Mouse (Mus musculus): ENCODE data around the gene Fat4. TPM values are rescaled to one million over a fixed set of nuclear protein-coding genes. Genes with fewer than 3 reads are reported as not detected.

Gene Fat4
- polyA plus RNA-seq, 1 experiment from 2014 or later = 7.6 TPM

GRCm38 (mm10) chr3:38945157-38945556 lies 58.4 kb downstream of the Fat4 start:
- Histone ChIP-seq H3K27ac (no peak overlapping the region), H3K27me3 (ENCODE audit: poor library complexity, severe bottlenecking) (no peaks in the 10 kb centered on the region), H3K36me3 (replicated peaks) (peaks cover 71% of the 10 kb centered on the region), H3K4me3 (no peak overlapping the region), H3K4me1 (peaks cover 15% of the 10 kb centered on the region), H3K9me3 (no peaks in the 10 kb centered on the region)
- DNase-seq (ENCODE audit: extremely low spot score, low spot score) = no peak
- WGBS = 93% methylated on average over 1 of the region's 1 CpGs

GRCm38 (mm10) chr3:38947706-38948105 lies 61.0 kb downstream of the Fat4 start:
- Histone ChIP-seq H3K36me3 (replicated peaks) (peaks cover 76% of the 10 kb centered on the region), H3K27me3 (ENCODE audit: poor library complexity, severe bottlenecking) (no peaks in the 10 kb centered on the region), H3K4me1 (peaks cover 11% of the 10 kb centered on the region), H3K27ac (no peak overlapping the region), H3K4me3 (no peak overlapping the region), H3K9me3 (no peaks in the 10 kb centered on the region)
- no peak for DNase-seq (ENCODE audit: extremely low spot score, low spot score)
- WGBS = 91% methylated on average over 7 of the region's 7 CpGs

GRCm38 (mm10) chr3:38952602-38953001 lies 65.9 kb downstream of the Fat4 start:
- Histone ChIP-seq H3K9me3 (no peaks in the 10 kb centered on the region), H3K27me3 (ENCODE audit: poor library complexity, severe bottlenecking) (no peaks in the 10 kb centered on the region), H3K4me1 (no peaks in the 10 kb centered on the region), H3K4me3 (no peak overlapping the region), H3K27ac (no peak overlapping the region), H3K36me3 (replicated peaks) (peaks cover 84% of the 10 kb centered on the region)
- 84% methylated on average over 3 of the region's 3 CpGs for WGBS
- no peak for DNase-seq (ENCODE audit: extremely low spot score, low spot score)

GRCm38 (mm10) chr3:38954196-38954595 lies 67.5 kb downstream of the Fat4 start:
- Histone ChIP-seq H3K27ac (no peak overlapping the region), H3K36me3 (replicated peaks) (peaks cover 89% of the 10 kb centered on the region), H3K4me3 (no peak overlapping the region), H3K9me3 (no peaks in the 10 kb centered on the region), H3K27me3 (ENCODE audit: poor library complexity, severe bottlenecking) (no peaks in the 10 kb centered on the region), H3K4me1 (no peaks in the 10 kb centered on the region)
- 73% methylated on average over 3 of the region's 3 CpGs for WGBS
- DNase-seq (ENCODE audit: extremely low spot score, low spot score) = no peak

GRCm38 (mm10) chr3:38956012-38956648 lies 69.4 kb downstream of the Fat4 start:
- H3K9me3 ChIP-seq = no peaks in the 10 kb centered on the region
- no peaks in the 10 kb centered on the region for H3K27me3 ChIP-seq (ENCODE audit: poor library complexity, severe bottlenecking)
- no peak overlapping the region for H3K4me3 ChIP-seq
- H3K27ac ChIP-seq = no peak overlapping the region
- peaks cover 86% of the 10 kb centered on the region for H3K36me3 ChIP-seq (replicated peaks)
- WGBS = 88% methylated on average over 9 of the region's 9 CpGs
- no peak for DNase-seq (ENCODE audit: extremely low spot score, low spot score)
- H3K4me1 ChIP-seq = no peaks in the 10 kb centered on the region

- Histone ChIP-seq H3K4me3 (no peak overlapping the region), H3K4me1 (no peaks in the 10 kb centered on the region), H3K9me3 (no peaks in the 10 kb centered on the region), H3K27ac (no peak overlapping the region), H3K36me3 (replicated peaks) (peaks cover 88% of the 10 kb centered on the region), H3K27me3 (ENCODE audit: poor library complexity, severe bottlenecking) (no peaks in the 10 kb centered on the region)
- DNase-seq (ENCODE audit: extremely low spot score, low spot score) = no peak
- WGBS = 94% methylated on average over 11 of the region's 11 CpGs
Measured at GRCm38 (mm10) chr3:38957186-38957585, 70.4 kb downstream of the Fat4 start.

GRCm38 (mm10) chr3:38962328-38962727 lies 75.6 kb downstream of the Fat4 start:
- DNase-seq (ENCODE audit: extremely low spot score, low spot score) = no peak
- Histone ChIP-seq H3K4me1 (no peaks in the 10 kb centered on the region), H3K4me3 (no peak overlapping the region), H3K36me3 (replicated peaks) (peaks cover 62% of the 10 kb centered on the region), H3K27ac (no peak overlapping the region), H3K27me3 (ENCODE audit: poor library complexity, severe bottlenecking) (no peaks in the 10 kb centered on the region), H3K9me3 (no peaks in the 10 kb centered on the region)
- 86% methylated on average over 6 of the region's 6 CpGs for WGBS

- Histone ChIP-seq H3K4me1 (no peaks in the 10 kb centered on the region), H3K9me3 (no peaks in the 10 kb centered on the region), H3K27me3 (ENCODE audit: poor library complexity, severe bottlenecking) (no peaks in the 10 kb centered on the region), H3K27ac (no peak overlapping the region), H3K4me3 (no peak overlapping the region), H3K36me3 (replicated peaks) (peaks cover 50% of the 10 kb centered on the region)
- no peak for DNase-seq (ENCODE audit: extremely low spot score, low spot score)
Measured at GRCm38 (mm10) chr3:38967480-38967879, 80.7 kb downstream of the Fat4 start.

GRCm38 (mm10) chr3:38986379-38986778 lies 99.6 kb downstream of the Fat4 start:
- H3K4me1 ChIP-seq = no peaks in the 10 kb centered on the region
- no peak overlapping the region for H3K27ac ChIP-seq
- H3K36me3 ChIP-seq (replicated peaks) = peaks cover 75% of the 10 kb centered on the region
- H3K4me3 ChIP-seq = no peak overlapping the region
- no peaks in the 10 kb centered on the region for H3K9me3 ChIP-seq
- no peak for DNase-seq (ENCODE audit: extremely low spot score, low spot score)
- H3K27me3 ChIP-seq (ENCODE audit: poor library complexity, severe bottlenecking) = no peaks in the 10 kb centered on the region

GRCm38 (mm10) chr3:38989181-38989580 lies 102.4 kb downstream of the Fat4 start:
- Histone ChIP-seq H3K36me3 (replicated peaks) (peaks cover 66% of the 10 kb centered on the region), H3K9me3 (no peaks in the 10 kb centered on the region)

GRCm38 (mm10) chr3:39000011-39000410 lies 113.3 kb downstream of the Fat4 start:
- Histone ChIP-seq H3K4me1 (no peaks in the 10 kb centered on the region), H3K27me3 (ENCODE audit: poor library complexity, severe bottlenecking) (no peaks in the 10 kb centered on the region), H3K9me3 (no peaks in the 10 kb centered on the region), H3K4me3 (no peak overlapping the region), H3K27ac (no peak overlapping the region), H3K36me3 (replicated peaks) (peaks cover 86% of the 10 kb centered on the region)
- no peak for DNase-seq (ENCODE audit: extremely low spot score, low spot score)
- 85% methylated on average over 3 of the region's 3 CpGs for WGBS

More at GRCm38 (mm10) chr3:38989181-38989580, 102.4 kb downstream of the Fat4 start:
- 88% methylated on average over 3 of the region's 3 CpGs for WGBS
- Histone ChIP-seq H3K27ac (no peak overlapping the region), H3K4me1 (no peaks in the 10 kb centered on the region), H3K4me3 (no peak overlapping the region), H3K27me3 (ENCODE audit: poor library complexity, severe bottlenecking) (no peaks in the 10 kb centered on the region)
- no peak for DNase-seq (ENCODE audit: extremely low spot score, low spot score)

GRCm38 (mm10) chr3:39010544-39010943 lies 123.8 kb downstream of the Fat4 start:
- 80% methylated on average over 7 of the region's 7 CpGs for WGBS
- DNase-seq (ENCODE audit: extremely low spot score, low spot score) = no peak
- Histone ChIP-seq H3K36me3 (replicated peaks) (peaks cover 67% of the 10 kb centered on the region), H3K9me3 (0 out of 2 replicates have a peak, but pooled peaks cover 4% of the 10 kb centered on the region), H3K4me1 (no peaks in the 10 kb centered on the region; the same call in 1 of the 2 replicates), H3K27me3 (ENCODE audit: poor library complexity, severe bottlenecking) (no peaks in the 10 kb centered on the region), H3K4me3 (no peak overlapping the region), H3K27ac (no peak overlapping the region)

- Histone ChIP-seq H3K4me3 (no peak overlapping the region), H3K27ac (no peak overlapping the region), H3K36me3 (replicated peaks) (peaks cover 5% of the 10 kb centered on the region; the same call in 1 of the 2 replicates), H3K9me3 (no peaks in the 10 kb centered on the region; the same call in 1 of the 2 replicates), H3K27me3 (ENCODE audit: poor library complexity, severe bottlenecking) (no peaks in the 10 kb centered on the region), H3K4me1 (no peaks in the 10 kb centered on the region)
- WGBS = 63% methylated on average over 1 of the region's 1 CpGs
- no peak for DNase-seq (ENCODE audit: extremely low spot score, low spot score)
Measured at GRCm38 (mm10) chr3:39017633-39018032, 130.9 kb downstream of the Fat4 start.

- H3K9me3 ChIP-seq = no peaks in the 10 kb centered on the region
- WGBS = 84% methylated on average over 2 of the region's 2 CpGs
- H3K4me1 ChIP-seq = no peaks in the 10 kb centered on the region
- H3K36me3 ChIP-seq (replicated peaks) = no peaks in the 10 kb centered on the region
- no peaks in the 10 kb centered on the region for H3K27me3 ChIP-seq (ENCODE audit: poor library complexity, severe bottlenecking)
- no peak overlapping the region for H3K4me3 ChIP-seq
- no peak for DNase-seq (ENCODE audit: extremely low spot score, low spot score)
- H3K27ac ChIP-seq = no peak overlapping the region
Measured at GRCm38 (mm10) chr3:39036113-39036512, 149.4 kb downstream of the Fat4 start.
